Mouse (Mus musculus): ENCODE measurements around the gene D10Jhu81e. TPM values are rescaled to one million over a fixed set of nuclear protein-coding genes. Genes with fewer than 3 reads are reported as not detected.
"Not testable (repeated sequence)": the region's sequence is repeated elsewhere in the genome, so short reads cannot be mapped to it uniquely, and the experiment has no call there.

D10Jhu81e gene
- 100 to 1,000 TPM; 380 to 389 TPM for total RNA-seq (2021)
- long read RNA-seq, experiment 1, transcript D10Jhu81e-201 (7 exons, 1,378 nt) = major isoform, 19 of 25 reads
- long read RNA-seq, experiment 1, partial matches to known transcripts = 4 of 25 reads
- long read RNA-seq, experiment 1, other reads (novel, unspliced or antisense) = 2 of 25 reads
- long read RNA-seq, experiment 2, transcript D10Jhu81e-201 (7 exons, 1,378 nt) = major isoform, 15 of 18 reads
- long read RNA-seq, experiment 2, partial matches to known transcripts = 1 of 18 reads
- long read RNA-seq, experiment 2, other reads (novel, unspliced or antisense) = 2 of 18 reads

- DNase-seq = peak; percentile 100
These were observed at the start of gene D10Jhu81e for GRCm38 (mm10) chr10:78169281-78170042. TSS of gene D10Jhu81e (minus strand) at chr10:78169782.

GRCm38 (mm10) chr10:78218576-78218975, 49.0 kb upstream of the D10Jhu81e start:
- DNase-seq = no peak
- intact Hi-C loops (cut with DNase I) = no loop called here

More at GRCm38 (mm10) chr10:78169281-78170042, at the start of gene D10Jhu81e:
- intact Hi-C loops (cut with DNase I) = loop anchor here (10.0 kb wide), 1 partner anchor 545 kb away; the partner anchor contains the start of gene Ube2g2

- DNase-seq = no peak
- intact Hi-C loops (cut with DNase I) = no loop called here
These were observed 46.9 kb upstream of the D10Jhu81e start for GRCm38 (mm10) chr10:78216376-78217083.

- intact Hi-C loops (cut with DNase I) = no loop called here
- no peak for DNase-seq
These were observed 44.8 kb upstream of the D10Jhu81e start for GRCm38 (mm10) chr10:78214371-78214770.

GRCm38 (mm10) chr10:78211311-78211710, 41.7 kb upstream of the D10Jhu81e start:
- DNase-seq = peak in 1 of 2 experiments; percentile 14
- intact Hi-C loops (cut with DNase I) = no loop called here

GRCm38 (mm10) chr10:78201182-78201581, 31.6 kb upstream of the D10Jhu81e start:
- intact Hi-C loops (cut with DNase I) = no loop called here
- no peak for DNase-seq

GRCm38 (mm10) chr10:78192933-78193332, 23.4 kb upstream of the D10Jhu81e start:
- intact Hi-C loops (cut with DNase I) = no loop called here
- no peak for DNase-seq

- DNase-seq = not testable (repeated sequence)
- intact Hi-C loops (cut with DNase I) = loop anchor here (5.0 to 10.0 kb wide), 2 partner anchors 216 to 389 kb away; partner anchors contain the start of gene Ilvbl
These were observed 16.5 kb upstream of the D10Jhu81e start for GRCm38 (mm10) chr10:78186076-78186475.

- no peak for DNase-seq
- intact Hi-C loops (cut with DNase I) = loop anchor here (5.0 to 10.0 kb wide), 2 partner anchors 217 to 389 kb away; partner anchors contain the start of gene Ilvbl
These were observed 15.8 kb upstream of the D10Jhu81e start for GRCm38 (mm10) chr10:78185381-78185725.

GRCm38 (mm10) chr10:78184531-78185380, 15.2 kb upstream of the D10Jhu81e start, which contains the start of gene Pwp2:
TSS of gene Pwp2 (minus strand) at chr10:78185149.
- peak; percentile 87 to 91 for DNase-seq
- intact Hi-C loops (cut with DNase I) = loop anchor here (5.0 to 10.0 kb wide), 2 partner anchors 218 to 390 kb away; partner anchors contain the start of gene Ilvbl

- intact Hi-C loops (cut with DNase I) = loop anchor here (10.0 kb wide), 1 partner anchor 391 kb away; the partner anchor contains the start of gene Ilvbl
- DNase-seq = no peak
These were observed 14.0 kb upstream of the D10Jhu81e start for GRCm38 (mm10) chr10:78183577-78183976.

GRCm38 (mm10) chr10:78182321-78182720, 12.7 kb upstream of the D10Jhu81e start:
- intact Hi-C loops (cut with DNase I) = loop anchor here (10.0 kb wide), 1 partner anchor 392 kb away; the partner anchor contains the start of gene Ilvbl
- no peak for DNase-seq

GRCm38 (mm10) chr10:78174474-78174873, 4.9 kb upstream of the D10Jhu81e start:
- intact Hi-C loops (cut with DNase I) = no loop called here
- DNase-seq = no peak

- intact Hi-C loops (cut with DNase I) = no loop called here
- no peak for DNase-seq
These were observed 2.0 kb upstream of the D10Jhu81e start for GRCm38 (mm10) chr10:78171581-78171980.

GRCm38 (mm10) chr10:78171057-78171456, 1.5 kb upstream of the D10Jhu81e start:
- DNase-seq = no peak
- intact Hi-C loops (cut with DNase I) = no loop called here

GRCm38 (mm10) chr10:78170445-78170844, 863 bp upstream of the D10Jhu81e start:
- intact Hi-C loops (cut with DNase I) = no loop called here
- DNase-seq = no peak

- intact Hi-C loops (cut with DNase I) = loop anchor here (10.0 kb wide), 1 partner anchor 544 kb away; the partner anchor contains the start of gene Ube2g2
- no peak for DNase-seq
These were observed 790 bp downstream of the D10Jhu81e start for GRCm38 (mm10) chr10:78168792-78169191.

- intact Hi-C loops (cut with DNase I) = loop anchor here (10.0 kb wide), 1 partner anchor 543 kb away; the partner anchor contains the start of gene Ube2g2
These were observed 1.8 kb downstream of the D10Jhu81e start for GRCm38 (mm10) chr10:78167775-78168174.

GRCm38 (mm10) chr10:78167333-78167732, 2.2 kb downstream of the D10Jhu81e start:
- no peak for DNase-seq
- intact Hi-C loops (cut with DNase I) = loop anchor here (10.0 kb wide), 1 partner anchor 543 kb away; the partner anchor contains the start of gene Ube2g2

More at GRCm38 (mm10) chr10:78167775-78168174, 1.8 kb downstream of the D10Jhu81e start:
- no peak for DNase-seq
